Mouse (Mus musculus): ENCODE measurements around the gene Ankrd27.

Gene Ankrd27

GRCm38 (mm10) chr7:35582719-35583118 lies 3.3 kb upstream of the Ankrd27 start:
- no peak for TF ChIP-seq GATA4 (IDR thresholded peaks at IDR 0.05; ENCODE audit: insufficient replicate concordance, low read length)

- no peak for TF ChIP-seq GATA4 (IDR thresholded peaks at IDR 0.05; ENCODE audit: insufficient replicate concordance, low read length)
These were observed 2.5 kb upstream of the Ankrd27 start for GRCm38 (mm10) chr7:35583476-35584025.

GRCm38 (mm10) chr7:35584068-35584785 lies 1.8 kb upstream of the Ankrd27 start:
- no peak for TF ChIP-seq GATA4 (IDR thresholded peaks at IDR 0.05; ENCODE audit: insufficient replicate concordance, low read length)

- TF ChIP-seq GATA4 (IDR thresholded peaks at IDR 0.05; ENCODE audit: insufficient replicate concordance, low read length): no peak
These were observed 1.3 kb upstream of the Ankrd27 start for GRCm38 (mm10) chr7:35584786-35585190.

GRCm38 (mm10) chr7:35585191-35586054 lies 621 bp upstream of the Ankrd27 start, which contains the start of gene Rgs9bp:
TSS of gene Rgs9bp (minus strand) at chr7:35585582.
- TF ChIP-seq GATA4 (IDR thresholded peaks at IDR 0.05; ENCODE audit: insufficient replicate concordance, low read length): no peak

DNA sequence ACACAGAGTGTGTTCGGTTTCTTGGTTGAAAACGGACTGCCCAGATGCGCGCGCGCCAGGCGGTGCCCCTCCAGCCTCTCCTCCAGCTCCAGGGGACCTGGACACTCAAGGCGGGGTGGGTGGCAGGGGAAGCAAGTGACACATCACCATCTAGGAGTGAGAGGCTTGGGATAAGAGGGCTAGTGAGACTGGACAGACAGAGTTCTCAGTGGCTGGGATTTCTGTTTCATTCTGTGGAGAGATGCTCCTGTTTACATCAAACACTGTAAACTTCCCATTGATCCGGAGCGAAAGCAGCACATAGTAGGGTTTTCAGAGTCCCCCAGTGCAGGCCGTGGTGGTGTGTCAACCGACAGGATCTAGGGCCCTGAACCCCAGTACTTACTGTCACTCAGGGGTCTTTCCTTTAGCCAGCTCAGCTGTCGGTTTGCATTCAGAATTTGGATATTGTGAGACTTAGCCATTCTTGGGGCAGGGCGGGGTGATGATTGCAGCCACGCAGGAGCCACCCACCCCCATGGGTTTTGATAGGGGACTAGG lies 932 bp downstream of the Ankrd27 start:
- TF ChIP-seq GATA4 (IDR thresholded peaks at IDR 0.05; ENCODE audit: insufficient replicate concordance, low read length): no peak

- no peak for TF ChIP-seq GATA4 (IDR thresholded peaks at IDR 0.05; ENCODE audit: insufficient replicate concordance, low read length)
These were observed 1.7 kb downstream of the Ankrd27 start for GRCm38 (mm10) chr7:35587728-35588127.

- TF ChIP-seq GATA4 (IDR thresholded peaks at IDR 0.05; ENCODE audit: insufficient replicate concordance, low read length): no peak
These were observed 2.8 kb downstream of the Ankrd27 start for GRCm38 (mm10) chr7:35588680-35589428.

DNA sequence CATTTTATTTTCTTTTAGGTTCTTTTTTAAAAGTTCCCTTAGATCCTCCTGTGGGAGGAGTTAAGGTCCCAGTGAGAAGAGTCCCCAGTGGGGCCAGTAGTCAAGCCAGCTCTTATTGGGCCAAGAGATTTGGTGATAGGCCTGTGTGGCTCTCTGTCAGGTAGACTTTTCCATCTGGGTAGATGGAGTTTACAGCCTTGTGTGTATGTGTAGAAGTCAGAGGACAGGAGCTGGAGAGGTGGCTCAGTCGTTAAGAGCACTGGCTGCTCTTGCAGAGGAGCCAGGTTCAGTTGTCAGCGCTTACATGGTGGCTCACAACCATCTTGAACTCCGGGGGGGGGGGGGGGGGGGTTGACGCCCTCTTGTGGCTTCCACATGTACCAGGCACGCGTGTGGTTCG lies 3.4 kb downstream of the Ankrd27 start:
- no peak for TF ChIP-seq GATA4 (IDR thresholded peaks at IDR 0.05; ENCODE audit: insufficient replicate concordance, low read length)

GRCm38 (mm10) chr7:35590731-35591191 lies 4.7 kb downstream of the Ankrd27 start:
- no peak for TF ChIP-seq GATA4 (IDR thresholded peaks at IDR 0.05; ENCODE audit: insufficient replicate concordance, low read length)

DNA sequence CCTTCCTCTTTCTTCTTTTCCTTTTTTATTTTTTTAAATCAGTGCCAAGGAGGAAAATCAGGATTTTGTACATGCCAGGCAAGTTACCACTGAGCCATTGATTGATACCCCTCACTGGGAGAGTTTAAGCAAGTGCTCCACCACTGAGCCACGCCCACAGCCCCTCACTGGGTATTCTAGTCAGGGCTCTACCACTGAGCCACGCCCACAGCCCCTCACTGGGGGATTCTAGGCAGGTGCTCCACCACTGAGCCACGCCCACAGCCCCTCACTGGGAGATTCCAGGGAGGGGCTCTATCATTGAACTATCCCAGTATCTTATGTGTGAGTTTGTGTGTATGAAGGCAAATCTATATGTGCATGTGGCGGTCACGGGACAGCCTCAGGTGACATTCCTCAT lies 8.3 kb downstream of the Ankrd27 start:
- no peak for TF ChIP-seq GATA4 (IDR thresholded peaks at IDR 0.05; ENCODE audit: insufficient replicate concordance, low read length)

DNA sequence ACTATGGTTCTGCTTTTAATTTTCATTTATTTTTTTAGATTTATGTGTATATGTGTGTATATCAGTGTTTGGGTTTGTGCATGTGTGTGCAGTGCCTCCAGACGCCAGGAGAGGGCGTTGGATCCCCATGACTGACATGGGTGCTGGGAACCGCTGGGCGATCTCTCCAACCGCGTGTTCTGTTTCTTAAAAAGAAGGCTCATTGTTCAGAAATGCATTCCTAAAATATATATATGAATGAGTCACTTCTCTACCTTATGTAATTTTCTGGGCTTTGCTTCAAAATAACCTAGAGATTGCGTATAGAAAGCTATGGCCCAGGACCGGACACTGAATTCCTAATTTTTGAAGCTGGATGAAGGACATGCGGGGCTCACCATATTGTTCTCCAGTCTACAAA lies 13.4 kb downstream of the Ankrd27 start:
- TF ChIP-seq GATA4 (IDR thresholded peaks at IDR 0.05; ENCODE audit: insufficient replicate concordance, low read length): no peak

DNA sequence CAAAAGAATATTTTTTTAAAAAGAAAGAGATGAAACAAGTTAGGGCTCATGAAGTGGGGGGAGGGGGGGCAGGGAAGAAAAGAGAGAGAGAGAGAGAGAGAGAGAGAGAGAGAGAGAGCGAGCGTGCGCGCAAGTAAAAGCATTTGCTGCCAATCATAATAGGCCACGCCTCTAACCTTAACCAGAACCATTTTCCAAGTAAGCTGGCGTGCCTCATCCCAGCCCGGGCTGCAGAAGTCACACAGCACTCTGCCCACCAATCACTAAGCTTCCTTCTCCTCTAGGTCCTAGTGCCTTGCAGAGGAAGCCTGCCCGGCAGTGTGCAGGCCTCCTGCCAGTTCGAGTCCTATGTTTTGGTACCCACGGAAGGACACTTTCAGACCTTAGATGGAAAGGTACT lies 14.0 kb downstream of the Ankrd27 start:
- TF ChIP-seq GATA4 (IDR thresholded peaks at IDR 0.05; ENCODE audit: insufficient replicate concordance, low read length): no peak

DNA sequence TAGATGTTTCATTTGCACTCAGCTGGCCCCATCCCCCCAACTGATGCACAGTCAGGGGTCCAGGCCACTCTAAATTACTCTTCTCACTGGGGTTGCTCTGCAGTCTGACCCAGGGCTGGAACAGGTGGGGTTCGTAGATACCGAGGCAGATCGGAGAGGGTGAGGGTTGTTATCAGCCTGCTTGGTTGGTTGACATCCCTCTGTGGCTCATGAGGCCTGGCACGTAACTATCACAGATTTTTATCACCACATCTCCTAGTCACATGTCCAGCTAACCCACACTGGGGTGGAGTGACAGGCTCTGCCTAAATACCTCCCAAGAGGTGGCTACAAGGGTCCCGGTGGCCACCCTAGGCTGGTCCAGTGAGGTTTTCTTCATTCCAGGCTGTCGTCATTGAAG lies 15.1 kb downstream of the Ankrd27 start:
- TF ChIP-seq GATA4 (IDR thresholded peaks at IDR 0.05; ENCODE audit: insufficient replicate concordance, low read length): no peak

DNA sequence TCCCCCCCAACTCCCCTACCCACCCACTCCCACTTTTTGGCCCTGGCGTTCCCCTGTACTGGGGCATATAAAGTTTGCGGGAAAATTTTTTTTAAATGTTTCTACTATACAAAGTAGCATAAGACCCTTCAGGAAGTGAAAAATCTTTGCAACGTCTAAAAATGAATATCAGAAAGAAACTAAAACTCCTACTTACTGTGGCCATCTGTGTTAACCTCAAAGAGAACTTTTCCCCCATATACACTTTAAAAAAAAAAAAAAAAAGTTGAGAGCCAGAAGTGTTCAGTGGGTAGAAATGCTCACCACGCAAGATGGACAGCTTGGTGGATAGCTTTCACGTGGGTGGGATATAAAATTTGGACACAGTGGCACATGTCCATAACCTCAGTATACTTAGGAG lies 16.7 kb downstream of the Ankrd27 start:
- TF ChIP-seq GATA4 (IDR thresholded peaks at IDR 0.05; ENCODE audit: insufficient replicate concordance, low read length): no peak

Data from liver, adult (tissue).